Mouse (Mus musculus): ENCODE measurements around the gene Hist2h2bb. TPM values are rescaled to one million over a fixed set of nuclear protein-coding genes. Genes with fewer than 3 reads are reported as not detected.

Hist2h2bb gene
- polyA plus RNA-seq, 1 experiment: 0.37 TPM

GRCm38 (mm10) chr3:96273591-96274465, 4.3 kb downstream of the Hist2h2bb start:
- no peak for TF ChIP-seq GATA1 (IDR thresholded peaks at IDR 0.05; ENCODE audit: low read length)

DNA sequence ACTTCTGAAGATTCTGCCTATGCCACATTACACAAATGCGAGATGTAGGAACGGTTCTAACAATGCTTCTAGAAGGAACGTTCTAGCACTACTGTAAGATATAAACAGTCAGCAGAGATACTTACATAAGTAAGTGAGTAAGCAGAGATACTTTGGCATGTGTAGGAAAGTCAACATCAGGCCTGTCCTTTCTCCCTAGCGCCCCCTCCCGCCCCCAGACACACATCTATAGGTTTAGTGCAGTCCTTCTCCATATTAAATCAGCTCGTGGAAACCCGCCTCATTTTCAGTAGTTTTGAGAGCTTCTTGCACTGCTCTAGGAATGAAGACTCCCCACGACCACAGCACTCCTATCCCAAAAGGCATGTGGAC, 7.9 kb downstream of the Hist2h2bb start:
- no peak for TF ChIP-seq GATA1 (IDR thresholded peaks at IDR 0.05; ENCODE audit: low read length)

DNA sequence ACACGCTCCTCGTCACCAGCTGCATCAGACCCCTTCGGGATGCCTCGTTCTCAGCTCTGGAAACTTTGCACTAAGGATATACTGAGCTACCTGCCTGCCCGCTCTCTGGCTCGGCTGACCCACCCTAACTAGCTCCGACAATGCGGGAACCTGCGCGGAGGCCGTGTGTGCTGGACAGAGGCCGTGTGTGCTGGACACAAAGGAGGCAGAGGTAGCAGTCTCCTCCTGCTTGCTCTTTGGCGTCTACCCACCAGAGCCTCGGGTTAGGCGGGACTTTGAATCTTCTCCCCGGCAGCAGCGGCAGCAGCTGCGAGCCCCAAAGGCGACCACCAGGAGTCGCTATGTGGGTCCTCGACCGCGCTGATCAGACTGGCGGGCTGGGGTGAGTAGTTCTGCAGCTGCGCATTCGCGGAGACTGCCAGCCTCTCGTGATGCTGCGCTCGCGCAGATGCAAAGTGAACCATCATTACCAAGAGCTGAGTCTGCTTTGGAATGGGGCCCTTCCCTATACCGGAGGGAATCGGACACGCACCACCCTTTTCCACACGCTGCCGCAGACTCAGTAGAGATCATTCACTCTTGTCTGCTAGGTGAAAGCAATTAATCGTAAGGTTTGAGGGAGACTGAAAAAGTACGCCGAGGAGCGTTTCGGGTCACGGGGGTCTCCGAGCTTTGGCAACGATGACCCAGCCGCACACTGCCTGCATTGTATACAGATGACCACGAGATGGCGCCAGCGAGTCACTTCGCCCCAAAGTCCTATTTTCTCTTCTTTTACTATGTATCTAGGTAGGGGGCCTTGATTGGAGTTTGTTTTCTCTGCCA, 8.5 kb downstream of the Hist2h2bb start:
- no peak for TF ChIP-seq GATA1 (IDR thresholded peaks at IDR 0.05; ENCODE audit: low read length)

DNA sequence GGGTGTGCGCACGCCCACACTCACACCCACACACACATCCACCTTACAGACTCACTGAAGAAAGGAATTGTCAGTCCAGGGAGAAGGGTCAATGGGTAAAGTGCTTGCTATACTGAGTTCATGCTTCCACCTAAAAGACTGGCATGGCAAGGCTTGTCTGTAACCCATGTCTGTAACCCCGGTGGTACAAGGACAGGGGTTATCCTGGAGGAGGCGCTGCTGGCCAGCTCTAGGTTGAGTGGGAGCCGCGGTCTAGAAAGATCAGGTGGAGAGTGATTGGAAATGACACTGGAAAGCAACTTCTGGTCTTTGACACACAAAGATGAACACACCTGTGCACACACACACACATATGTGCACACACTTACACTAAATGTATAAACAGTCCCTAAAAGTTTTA, 11.1 kb downstream of the Hist2h2bb start:
- TF ChIP-seq GATA1 (IDR thresholded peaks at IDR 0.05; ENCODE audit: low read length): no peak

GRCm38 (mm10) chr3:96284457-96284856, 14.9 kb downstream of the Hist2h2bb start:
- TF ChIP-seq GATA1 (IDR thresholded peaks at IDR 0.05; ENCODE audit: low read length): no peak

DNA sequence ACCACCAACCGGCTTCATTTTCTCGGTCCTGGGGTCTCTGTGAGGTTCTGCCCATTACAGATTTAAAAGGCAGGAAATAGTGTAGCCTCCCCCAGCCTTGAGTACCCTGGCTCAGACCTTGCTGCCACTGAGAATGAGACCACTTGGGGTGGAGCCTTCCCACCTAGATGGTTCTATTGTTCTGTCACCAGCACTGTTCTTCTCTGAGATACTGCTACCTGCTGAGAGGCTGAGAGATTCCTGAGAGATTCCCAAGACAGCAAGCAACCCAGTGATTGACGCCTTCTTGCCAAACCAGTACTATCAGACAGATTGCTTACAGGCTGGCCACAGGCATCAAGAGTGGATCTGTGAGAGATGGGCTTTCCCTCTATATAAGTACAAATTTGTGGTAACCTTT, 19.6 kb downstream of the Hist2h2bb start:
- no peak for TF ChIP-seq GATA1 (IDR thresholded peaks at IDR 0.05; ENCODE audit: low read length)

- TF ChIP-seq GATA1 (IDR thresholded peaks at IDR 0.05; ENCODE audit: low read length): no peak
These were observed 23.1 kb downstream of the Hist2h2bb start for GRCm38 (mm10) chr3:96292641-96293040.

DNA sequence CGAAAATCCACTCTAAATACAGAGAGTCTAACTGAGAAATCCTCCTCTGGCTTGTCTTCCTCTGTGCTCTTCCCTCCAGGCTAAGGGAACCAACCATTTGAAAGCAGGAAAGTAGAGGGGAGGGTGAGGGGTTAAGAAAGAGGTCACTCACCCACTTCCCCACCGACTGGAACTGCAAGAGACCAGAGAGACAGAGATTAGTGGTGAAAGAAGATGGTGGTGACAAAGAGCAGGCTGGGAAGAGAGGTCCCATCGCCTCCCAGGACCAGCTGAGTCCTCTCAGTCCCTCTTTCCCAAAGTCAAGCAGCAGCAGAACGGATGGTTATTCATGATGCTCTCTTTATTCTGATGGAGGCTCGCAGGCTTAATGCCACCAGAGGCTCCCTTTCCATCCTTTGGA, 23.8 kb downstream of the Hist2h2bb start:
- no peak for TF ChIP-seq GATA1 (IDR thresholded peaks at IDR 0.05; ENCODE audit: low read length)

DNA sequence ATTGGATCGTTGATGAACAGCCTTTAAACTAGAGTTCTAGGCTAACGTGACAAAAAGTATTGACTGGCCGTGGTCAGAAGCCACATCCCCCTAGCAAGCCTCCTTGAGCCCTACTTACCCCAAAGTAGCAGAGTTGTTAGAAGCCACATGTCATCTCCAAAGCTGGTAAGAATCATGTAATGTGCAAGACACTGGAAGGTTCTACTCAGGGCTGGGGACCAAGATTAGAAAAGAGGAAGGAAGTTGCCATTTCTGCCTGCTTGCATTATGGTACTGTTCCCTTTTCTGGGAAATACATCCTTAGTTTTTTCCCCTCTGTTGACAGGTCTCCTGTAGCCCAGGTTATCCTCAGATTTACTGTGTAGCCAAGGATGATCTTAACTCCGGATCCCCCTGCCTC, 24.2 kb downstream of the Hist2h2bb start, which contains the start of gene Fcgr1:
Fcgr1 (minus strand) TSS at position 183 of the 400 bp plus-strand sequence.
- TF ChIP-seq GATA1 (IDR thresholded peaks at IDR 0.05; ENCODE audit: low read length): no peak

- TF ChIP-seq GATA1 (IDR thresholded peaks at IDR 0.05; ENCODE audit: low read length): no peak
These were observed 28.8 kb downstream of the Hist2h2bb start for GRCm38 (mm10) chr3:96298360-96298759.

DNA sequence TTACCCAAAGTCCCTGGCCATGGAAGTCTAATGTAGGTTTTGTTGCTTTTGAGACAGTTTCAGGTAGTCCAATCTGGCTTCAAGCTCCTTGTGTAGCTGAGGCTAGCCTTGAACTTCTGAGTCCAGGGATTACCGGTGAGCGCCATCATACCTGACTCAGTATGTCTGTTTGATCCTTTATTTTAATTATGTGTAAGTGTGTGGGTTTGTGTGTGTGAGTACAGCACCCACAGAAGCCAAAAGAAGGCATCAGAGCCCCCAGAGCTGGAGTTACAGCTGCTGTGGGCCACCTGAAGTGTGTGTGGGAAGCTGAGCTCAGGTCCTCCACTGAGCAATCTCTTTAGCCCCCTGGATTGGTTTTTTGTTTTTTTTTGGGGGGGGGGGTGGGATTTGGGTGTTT, 30.0 kb downstream of the Hist2h2bb start:
- TF ChIP-seq GATA1 (IDR thresholded peaks at IDR 0.05; ENCODE audit: low read length): no peak

DNA sequence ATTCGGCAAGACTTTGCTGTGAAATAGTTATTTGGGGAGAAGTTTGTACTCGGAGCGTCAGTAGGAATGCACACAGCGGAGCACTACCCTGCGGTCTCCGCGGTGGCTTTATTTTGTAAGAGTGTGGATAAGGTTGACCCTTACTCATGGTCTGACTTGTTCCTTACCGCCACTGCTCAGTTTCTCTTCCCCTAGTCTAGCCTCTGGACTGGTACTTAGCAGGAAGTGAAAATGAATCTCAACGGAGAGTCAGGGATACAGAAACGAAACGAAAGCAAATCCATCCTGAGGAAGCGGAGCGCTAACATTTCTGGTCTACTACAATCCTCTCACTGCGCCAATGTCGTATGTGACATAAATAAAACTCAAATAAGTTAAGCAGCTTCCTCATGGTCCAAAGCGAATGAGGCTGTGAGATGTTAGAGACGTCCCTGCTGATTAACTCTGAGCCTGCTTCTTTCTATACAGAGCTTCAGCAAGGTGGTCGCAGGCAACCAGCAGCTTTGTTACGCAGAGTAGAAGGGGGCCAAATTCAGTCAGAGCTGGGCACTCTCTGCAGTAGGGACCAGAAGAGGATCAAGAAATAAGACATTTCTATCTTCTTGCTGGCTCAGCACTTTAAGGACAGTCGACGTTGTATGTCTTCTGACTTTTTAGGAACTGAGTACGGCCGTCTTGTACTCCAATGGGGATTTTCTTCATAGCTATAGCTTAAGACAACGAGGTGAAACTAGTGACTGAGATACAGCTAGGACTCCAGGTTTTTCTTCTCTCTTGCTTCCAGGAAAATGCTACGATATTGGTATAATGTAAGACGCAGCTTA, 31.4 kb downstream of the Hist2h2bb start:
- TF ChIP-seq GATA1 (IDR thresholded peaks at IDR 0.05; ENCODE audit: low read length): no peak

DNA sequence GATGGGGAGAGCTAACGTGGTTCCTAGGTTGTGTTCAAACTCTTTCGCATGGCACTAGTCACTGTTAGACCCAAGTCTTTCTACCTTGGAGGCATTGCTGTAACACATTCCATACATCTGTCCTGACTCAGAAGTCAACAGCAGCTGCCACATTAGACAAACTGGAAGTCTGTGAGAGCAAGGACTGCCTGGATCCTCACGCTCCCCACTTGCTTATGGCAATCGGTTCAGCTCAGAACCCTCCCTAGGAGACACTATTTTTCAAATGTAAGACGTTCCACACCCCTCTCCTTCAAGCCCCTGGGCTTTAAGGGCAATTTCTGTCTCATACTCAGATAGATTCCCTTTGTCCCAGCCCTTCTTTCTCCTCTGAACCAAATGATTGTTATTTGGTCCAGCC, 32.5 kb downstream of the Hist2h2bb start:
- TF ChIP-seq GATA1 (IDR thresholded peaks at IDR 0.05; ENCODE audit: low read length): no peak

DNA sequence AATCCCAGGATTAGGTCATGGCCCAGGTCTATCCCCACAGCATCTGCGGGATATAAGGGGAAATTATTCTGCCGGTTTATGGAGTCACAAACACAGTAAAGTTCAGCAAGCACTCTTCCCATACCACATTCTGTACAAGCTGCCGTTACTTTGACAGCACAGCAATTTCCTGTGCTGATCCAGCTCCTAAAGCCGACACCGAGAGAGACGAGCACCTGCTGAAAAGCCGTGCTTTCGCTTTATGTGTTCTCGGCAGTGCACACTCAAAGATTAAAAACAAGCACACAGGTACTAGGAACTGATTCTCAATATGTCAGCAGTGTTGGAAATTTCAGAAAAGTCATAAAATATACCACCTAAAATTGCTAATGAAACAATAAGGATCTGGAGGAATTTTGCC, 37.0 kb downstream of the Hist2h2bb start:
- no peak for TF ChIP-seq GATA1 (IDR thresholded peaks at IDR 0.05; ENCODE audit: low read length)

- TF ChIP-seq GATA1 (IDR thresholded peaks at IDR 0.05; ENCODE audit: low read length): no peak
These were observed 39.9 kb downstream of the Hist2h2bb start for GRCm38 (mm10) chr3:96309441-96309840.

All from G1E-ER4 (cell line).